Mouse (Mus musculus) forebrain, embryonic 16.5 days (tissue): Measurements from ENCODE around the gene Mpp6. TPM values are rescaled to one million over a fixed set of nuclear protein-coding genes. Genes with fewer than 3 reads are reported as not detected.

Experiments
- polyA plus RNA-seq: library from polyadenylated mRNA; unstranded; fragments of >200 nt; fragmentation: Nextera tagmentation; extraction: Ambion mirVana; gene quantifications from 2 replicates; pipeline ENCODE4 v1.2.1, GENCODE M21; 2015

Mpp6 gene
- polyA plus RNA-seq, 1 experiment from 2014 or later: 77.5 TPM

Other genes with a start within 250 kb of the Mpp6 start
- 96.1 and 102 TPM in 2 replicates for gene Gsdme, start 153.6 kb downstream of the Mpp6 start, polyA plus RNA-seq